Mouse (Mus musculus): Measurements from ENCODE around the gene Acot7.

Acot7 gene

GRCm38 (mm10) chr4:152182205-152182604, 4.3 kb downstream of the Acot7 start:
- no peak for DNase-seq

- DNase-seq: peak; percentile 56
Observed at GRCm38 (mm10) chr4:152184353-152185035, 6.6 kb downstream of the Acot7 start.

GRCm38 (mm10) chr4:152185137-152185509, 7.2 kb downstream of the Acot7 start:
- DNase-seq: no peak

- DNase-seq: no peak
Observed at GRCm38 (mm10) chr4:152185510-152186204, 7.7 kb downstream of the Acot7 start.

- no peak for DNase-seq
Observed at GRCm38 (mm10) chr4:152186205-152187082, 8.5 kb downstream of the Acot7 start.

GRCm38 (mm10) chr4:152187142-152187541, 9.2 kb downstream of the Acot7 start:
- no peak for DNase-seq

- DNase-seq: no peak
Observed at GRCm38 (mm10) chr4:152188651-152189050, 10.7 kb downstream of the Acot7 start.

GRCm38 (mm10) chr4:152189071-152189470, 11.1 kb downstream of the Acot7 start:
- no peak for DNase-seq

- DNase-seq: no peak
Observed at GRCm38 (mm10) chr4:152189691-152190090, 11.8 kb downstream of the Acot7 start.

GRCm38 (mm10) chr4:152190096-152190653, 12.2 kb downstream of the Acot7 start:
- DNase-seq: no peak

- no peak for DNase-seq
Observed at GRCm38 (mm10) chr4:152190701-152191100, 12.8 kb downstream of the Acot7 start.

- DNase-seq: no peak
Observed at GRCm38 (mm10) chr4:152192569-152192968, 14.6 kb downstream of the Acot7 start.

GRCm38 (mm10) chr4:152194476-152195175, 16.7 kb downstream of the Acot7 start:
- no peak for DNase-seq

GRCm38 (mm10) chr4:152196276-152196675, 18.3 kb downstream of the Acot7 start:
- DNase-seq: no peak

GRCm38 (mm10) chr4:152197545-152197944, 19.6 kb downstream of the Acot7 start:
- DNase-seq: no peak

- no peak for DNase-seq
Observed at GRCm38 (mm10) chr4:152199617-152200016, 21.7 kb downstream of the Acot7 start.

- DNase-seq: no peak
Observed at GRCm38 (mm10) chr4:152201492-152201891, 23.6 kb downstream of the Acot7 start.

GRCm38 (mm10) chr4:152202418-152202817, 24.5 kb downstream of the Acot7 start:
- DNase-seq: no peak

- peak; percentile 73 for DNase-seq
Observed at GRCm38 (mm10) chr4:152202905-152203304, 25.0 kb downstream of the Acot7 start.

- no peak for DNase-seq
Observed at GRCm38 (mm10) chr4:152204663-152205062, 26.7 kb downstream of the Acot7 start.

GRCm38 (mm10) chr4:152206199-152206598, 28.3 kb downstream of the Acot7 start:
- DNase-seq: no peak

- no peak for DNase-seq
Observed at GRCm38 (mm10) chr4:152209623-152210022, 31.7 kb downstream of the Acot7 start.

Data from right cerebral cortex, adult 18-20 months (tissue).